Mouse (Mus musculus) lung, embryonic 16.5 days (tissue): ENCODE data around the gene Ublcp1. TPM values are rescaled to one million over a fixed set of nuclear protein-coding genes. Genes with fewer than 3 reads are reported as not detected.

Experiments used
- ATAC-seq: fragments of 200-750 bp; cut with Nextera tagmentation; 2 replicates; pipeline ENCODE4 v1.8.0; 2017; ENCODE audit warnings: low read depth, mild to moderate bottlenecking, moderate library complexity
- H3K27ac ChIP-seq: fragments of 300-500 bp; sonication (generic); 2 replicates; pipeline ENCODE4 v1.5.1; 2014; ENCODE audit warnings: mild to moderate bottlenecking, control low read depth, low read length
- H3K27me3 ChIP-seq: fragments of 300-500 bp; sonication (generic); 2 replicates; pipeline ENCODE4 v1.6.1; 2014; ENCODE audit warnings: low read depth, low read length, mixed read lengths; ENCODE audit not compliant: control insufficient read depth, insufficient read depth
- H3K36me3 ChIP-seq: fragments of 300-500 bp; sonication (generic); 2 replicates; pipeline ENCODE4 v1.6.1; 2014; ENCODE audit warnings: low read length; ENCODE audit not compliant: control insufficient read depth, insufficient read depth
- H3K4me1 ChIP-seq: fragments of 300-500 bp; sonication (generic); replicated peaks from 2 replicates; pipeline ENCODE4 v1.6.1; 2014; ENCODE audit warnings: low read length, mixed read lengths; ENCODE audit not compliant: control insufficient read depth, insufficient read depth
- H3K4me2 ChIP-seq: fragments of 300-500 bp; sonication (generic); 2 replicates; pipeline ENCODE4 v1.6.1; 2014; ENCODE audit warnings: low read depth, low read length, control low read depth
- H3K4me3 ChIP-seq: fragments of 300-500 bp; sonication (generic); 2 replicates; pipeline ENCODE4 v1.5.1; 2014; ENCODE audit warnings: mild to moderate bottlenecking, low read length, control low read depth
- H3K9ac ChIP-seq: fragments of 300-500 bp; sonication (generic); 2 replicates; pipeline ENCODE4 v1.6.1; 2014; ENCODE audit warnings: low read length, control low read depth
- H3K9me3 ChIP-seq: fragments of 300-500 bp; sonication (generic); 2 replicates; pipeline ENCODE4 v1.6.1; 2016; ENCODE audit warnings: low read length; ENCODE audit not compliant: control insufficient read depth
- WGBS: fragments of 180-500 bp; shearing (Covaris S2); extraction: QIAGEN DNeasy Blood & Tissue Kit; methylation state at CpG from one replicate; pipeline ENCODE4 v1.1.7; 2014; 5-methylcytosine and 5-hydroxymethylcytosine counted together
- polyA plus RNA-seq: library from polyadenylated mRNA; unstranded; fragments of >200 nt; fragmentation: Nextera tagmentation; extraction: Ambion mirVana; gene quantifications from 2 replicates; pipeline ENCODE4 v1.2.1, GENCODE M21; 2015

The Ublcp1 gene
- polyA plus RNA-seq, 1 experiment from 2014 or later, result 56.2 TPM

GRCm38 (mm10) chr11:44512044-44513025 is 42.0 kb upstream of the Ublcp1 start:
- no peaks in the 10 kb centered on the region for H3K36me3 ChIP-seq
- 66% methylated on average over 14 of the region's 14 CpGs for WGBS
- H3K9ac ChIP-seq, result no peak overlapping the region
- no peak overlapping the region for H3K4me3 ChIP-seq
- no peaks in the 10 kb centered on the region for H3K27me3 ChIP-seq
- no peak overlapping the region for H3K4me2 ChIP-seq
- H3K9me3 ChIP-seq, result no peaks in the 10 kb centered on the region
- no peak overlapping the region for H3K27ac ChIP-seq
- peaks cover 4% of the 10 kb centered on the region; the same call in 1 of the 2 replicates for H3K4me1 ChIP-seq
- 0 out of 2 replicates have a peak, but pooled peaks have one; percentile 15 for ATAC-seq

DNA sequence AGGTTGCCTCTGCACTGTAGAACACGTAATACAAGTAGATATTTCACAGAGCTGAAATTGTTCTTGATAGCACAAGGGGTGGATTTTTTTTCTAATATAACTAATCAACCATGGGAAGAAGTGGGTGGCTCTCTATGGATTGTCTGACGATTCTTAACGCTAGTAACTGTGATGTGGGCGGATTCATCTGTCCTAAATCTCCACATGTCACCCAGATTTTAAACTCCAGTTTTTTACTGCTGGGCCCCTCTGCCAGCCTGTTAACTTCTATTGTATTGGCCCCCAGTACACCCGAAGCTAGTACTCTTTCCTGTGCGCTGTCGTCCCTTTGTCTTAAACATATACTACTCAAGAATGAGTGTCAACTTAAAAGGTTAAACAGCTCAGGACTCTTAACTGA is 40.1 kb upstream of the Ublcp1 start:
- Histone ChIP-seq H3K9me3 (no peaks in the 10 kb centered on the region), H3K4me2 (no peak overlapping the region), H3K36me3 (no peaks in the 10 kb centered on the region), H3K4me3 (no peak overlapping the region), H3K4me1 (no peaks in the 10 kb centered on the region; the same call in 1 of the 2 replicates), H3K27ac (no peak overlapping the region), H3K9ac (no peak overlapping the region), H3K27me3 (no peaks in the 10 kb centered on the region)
- WGBS, result 81% methylated on average over 7 of the region's 7 CpGs
- no peak for ATAC-seq

GRCm38 (mm10) chr11:44509906-44510305 is 39.6 kb upstream of the Ublcp1 start:
- Histone ChIP-seq H3K9ac (no peak overlapping the region), H3K27ac (no peak overlapping the region), H3K4me1 (no peaks in the 10 kb centered on the region; the same call in 1 of the 2 replicates), H3K4me3 (no peak overlapping the region), H3K36me3 (no peaks in the 10 kb centered on the region), H3K9me3 (no peaks in the 10 kb centered on the region), H3K27me3 (no peaks in the 10 kb centered on the region), H3K4me2 (no peak overlapping the region)
- 70% methylated on average over 2 of the region's 2 CpGs for WGBS
- no peak for ATAC-seq

GRCm38 (mm10) chr11:44508876-44509275 is 38.6 kb upstream of the Ublcp1 start:
- Histone ChIP-seq H3K9me3 (no peaks in the 10 kb centered on the region), H3K4me3 (no peak overlapping the region), H3K4me1 (no peaks in the 10 kb centered on the region; the same call in 1 of the 2 replicates), H3K9ac (no peak overlapping the region), H3K27me3 (no peaks in the 10 kb centered on the region), H3K36me3 (no peaks in the 10 kb centered on the region), H3K4me2 (no peak overlapping the region), H3K27ac (no peak overlapping the region)
- no peak for ATAC-seq
- 48% methylated on average over 4 of the region's 4 CpGs for WGBS

DNA sequence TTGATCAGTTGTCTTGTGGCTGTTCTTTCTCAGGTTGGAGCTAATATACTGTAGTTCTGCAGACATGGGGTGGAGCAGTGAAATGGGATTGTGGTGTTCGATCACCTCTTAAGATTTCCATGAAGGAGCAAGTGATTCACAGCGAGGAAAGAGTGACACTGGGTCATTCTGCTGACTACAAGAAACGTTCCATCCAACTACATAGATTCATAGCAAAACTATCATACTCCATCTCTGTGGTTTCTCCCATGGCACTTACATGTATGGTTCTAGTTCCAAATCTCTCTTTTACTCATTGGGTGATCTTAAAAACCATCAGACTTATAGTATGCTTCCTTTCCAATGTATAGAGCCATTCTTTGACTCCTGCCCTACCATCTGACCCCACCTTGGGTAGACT is 34.5 kb upstream of the Ublcp1 start:
- Histone ChIP-seq H3K36me3 (no peaks in the 10 kb centered on the region), H3K9ac (no peak overlapping the region), H3K4me2 (no peak overlapping the region), H3K4me3 (no peak overlapping the region), H3K27me3 (no peaks in the 10 kb centered on the region), H3K4me1 (no peaks in the 10 kb centered on the region), H3K27ac (no peak overlapping the region), H3K9me3 (no peaks in the 10 kb centered on the region)
- 83% methylated on average over 3 of the region's 3 CpGs for WGBS
- ATAC-seq, result no peak

DNA sequence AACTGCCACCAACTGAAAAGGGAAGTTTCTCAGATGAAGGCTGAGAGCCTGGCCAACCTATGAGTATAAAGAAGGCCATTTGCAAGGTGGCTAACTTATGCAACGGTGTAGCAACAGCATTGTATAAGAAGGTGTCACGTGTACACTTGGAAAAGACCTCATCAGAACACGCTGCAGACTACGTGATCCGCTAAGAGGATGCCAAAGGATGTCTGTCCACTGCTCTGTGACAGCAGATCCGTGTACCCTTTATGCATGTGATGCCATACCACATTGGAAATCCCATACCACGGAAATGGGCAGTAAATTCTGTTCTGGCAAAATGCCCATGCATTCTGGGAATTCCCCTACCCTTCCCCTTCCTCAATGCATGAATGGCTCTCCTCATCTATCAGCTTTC is 33.8 kb upstream of the Ublcp1 start:
- ATAC-seq, result no peak
- Histone ChIP-seq H3K4me1 (no peaks in the 10 kb centered on the region), H3K9ac (no peak overlapping the region), H3K27ac (no peak overlapping the region), H3K9me3 (no peaks in the 10 kb centered on the region), H3K4me3 (no peak overlapping the region), H3K27me3 (no peaks in the 10 kb centered on the region), H3K36me3 (no peaks in the 10 kb centered on the region), H3K4me2 (no peak overlapping the region)
- 81% methylated on average over 7 of the region's 7 CpGs for WGBS

- Histone ChIP-seq H3K4me2 (no peak overlapping the region), H3K4me1 (no peaks in the 10 kb centered on the region), H3K9me3 (no peaks in the 10 kb centered on the region), H3K36me3 (no peaks in the 10 kb centered on the region), H3K27ac (no peak overlapping the region), H3K4me3 (no peak overlapping the region), H3K27me3 (no peaks in the 10 kb centered on the region), H3K9ac (no peak overlapping the region)
- no peak for ATAC-seq
- WGBS, result 56% methylated on average over 5 of the region's 5 CpGs
Measured at GRCm38 (mm10) chr11:44502931-44503330, 32.6 kb upstream of the Ublcp1 start.

DNA sequence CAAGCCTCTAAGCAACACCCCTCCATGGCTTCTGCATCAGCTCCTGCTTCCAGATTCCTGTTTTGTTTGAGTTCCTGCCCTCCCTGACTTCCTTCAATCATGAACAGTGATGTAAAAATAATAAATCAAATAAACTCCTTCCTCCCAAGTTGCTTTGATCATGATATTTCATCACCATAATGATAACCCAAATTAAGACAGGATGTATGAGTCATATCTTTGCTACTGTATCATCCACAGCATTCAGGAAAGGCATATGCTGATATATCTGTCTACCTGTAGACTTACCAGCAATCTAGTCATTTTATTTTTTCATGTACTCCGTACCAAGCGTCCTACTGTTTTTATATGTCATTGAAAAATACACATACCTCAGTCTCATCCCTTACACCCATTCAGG is 31.2 kb upstream of the Ublcp1 start:
- no peaks in the 10 kb centered on the region for H3K9me3 ChIP-seq
- no peak overlapping the region for H3K4me3 ChIP-seq
- no peaks in the 10 kb centered on the region for H3K36me3 ChIP-seq
- 72% methylated on average over 2 of the region's 2 CpGs for WGBS
- ATAC-seq, result no peak
- no peak overlapping the region for H3K9ac ChIP-seq
- H3K4me1 ChIP-seq, result 0 out of 2 replicates have a peak, but pooled peaks cover 3% of the 10 kb centered on the region
- H3K27ac ChIP-seq, result no peak overlapping the region
- no peak overlapping the region for H3K4me2 ChIP-seq
- H3K27me3 ChIP-seq, result no peaks in the 10 kb centered on the region

GRCm38 (mm10) chr11:44500966-44501365 is 30.7 kb upstream of the Ublcp1 start:
- WGBS, result 60% methylated on average over 7 of the region's 7 CpGs
- H3K27ac ChIP-seq, result no peak overlapping the region
- H3K4me2 ChIP-seq, result no peak overlapping the region
- H3K9me3 ChIP-seq, result no peaks in the 10 kb centered on the region
- ATAC-seq, result no peak
- 0 out of 2 replicates have a peak, but pooled peaks cover 6% of the 10 kb centered on the region for H3K4me1 ChIP-seq
- H3K9ac ChIP-seq, result no peak overlapping the region
- H3K36me3 ChIP-seq, result no peaks in the 10 kb centered on the region
- H3K27me3 ChIP-seq, result no peaks in the 10 kb centered on the region
- no peak overlapping the region for H3K4me3 ChIP-seq
